Mouse (Mus musculus): ENCODE measurements at regions not wholly inside any gene's neighbourhood (a gene's known extent, or its start where the extent isn't known, plus 50 kb on each side); places are given as distances from the start of the nearest gene placed in this dataset.

DNA sequence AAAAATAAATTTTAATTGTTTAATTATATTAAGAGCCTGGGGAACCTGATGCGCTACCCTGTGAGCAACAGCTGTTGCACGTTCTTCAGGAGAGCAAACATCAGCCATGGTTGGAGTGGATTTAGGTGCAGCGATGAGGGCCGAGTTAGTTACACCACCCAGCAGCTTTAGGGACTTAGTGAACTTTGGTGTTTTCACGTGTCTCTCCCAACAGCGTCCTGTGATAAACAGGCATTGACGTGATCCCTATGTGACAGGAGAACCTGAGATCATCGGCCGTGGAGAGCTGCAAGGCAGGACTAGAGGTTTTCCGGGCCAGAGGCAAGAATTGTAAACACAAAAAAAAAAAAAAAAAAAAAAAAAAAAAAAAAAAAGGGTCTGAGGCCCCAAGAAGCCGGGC, 52.1 kb upstream of the Foxq1 start:
- DNase-seq (ENCODE audit: low spot score): no peak

DNA sequence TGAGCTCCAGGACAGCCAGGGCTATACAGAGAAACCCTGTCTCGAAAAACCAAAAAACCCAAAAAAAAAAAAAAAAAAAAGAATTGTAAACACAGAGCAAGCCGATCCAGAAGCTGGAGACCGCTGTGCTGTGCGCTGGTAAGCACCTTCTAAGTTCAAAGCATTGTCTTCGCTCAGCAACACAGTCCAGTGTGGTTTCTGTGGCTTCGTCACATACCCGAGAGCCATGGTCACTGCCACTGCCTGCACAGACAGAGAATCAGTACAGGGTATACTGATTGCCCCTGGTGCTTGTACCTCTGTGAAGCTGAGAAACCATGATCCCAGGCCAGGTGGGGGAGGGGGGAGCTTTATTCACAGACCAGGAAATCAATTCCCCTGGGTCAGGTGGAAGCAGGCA, 51.6 kb upstream of the Foxq1 start:
- DNase-seq (ENCODE audit: low spot score): no peak

GRCm38 (mm10) chr13:31505386-31505785, 50.5 kb upstream of the Foxq1 start:
- no peak for DNase-seq (ENCODE audit: low spot score)
